Mouse (Mus musculus) myocyte (in vitro differentiated cells): ENCODE data around the gene Sptlc3.

Experiments
- CEBPB ChIP-seq: IDR thresholded peaks from 2 replicates; pipeline ENCODE4 v1.6.1; 2011; ENCODE audit warnings: mild to moderate bottlenecking, moderate library complexity; ENCODE audit not compliant: poor library complexity, insufficient read depth, severe bottlenecking
- E2F4 ChIP-seq: IDR thresholded peaks from one replicate; pipeline ENCODE4 v1.6.1; 2011; ENCODE audit warnings: mild to moderate bottlenecking, control low read depth, moderate library complexity; ENCODE audit not compliant: insufficient read depth
- MAX ChIP-seq: IDR thresholded peaks from one replicate; pipeline ENCODE4 v1.6.1; 2011; ENCODE audit warnings: low read depth, mild to moderate bottlenecking, control low read depth
- MYOD1 ChIP-seq, 3 experiments: IDR thresholded peaks; one replicate each; pipeline ENCODE4 v1.6.1; 2011; ENCODE audit warnings: control low read depth in 2 of 3, low read depth in 2 of 3, mild to moderate bottlenecking in 2 of 3, moderate library complexity in 1 of 3; ENCODE audit not compliant: insufficient read length in 2 of 3, control insufficient read depth in 1 of 3
- MYOG ChIP-seq, 3 experiments: IDR thresholded peaks; one replicate each; pipeline ENCODE4 v1.6.1; 2011; ENCODE audit warnings: control low read depth in 2 of 3, low read depth in 2 of 3, mild to moderate bottlenecking in 2 of 3; ENCODE audit not compliant: insufficient read length in 2 of 3, control insufficient read depth in 1 of 3, insufficient read depth in 1 of 3
- POLR2A ChIP-seq: IDR thresholded peaks from one replicate; pipeline ENCODE4 v1.6.1; 2011; ENCODE audit warnings: low read depth, mild to moderate bottlenecking, control low read depth, moderate library complexity; ENCODE audit not compliant: insufficient read length
- POLR2AphosphoS2 ChIP-seq: IDR thresholded peaks from one replicate; pipeline ENCODE4 v1.6.1; 2011; ENCODE audit warnings: low read depth, control low read depth; ENCODE audit not compliant: insufficient read length
- REST ChIP-seq: IDR thresholded peaks from one replicate; pipeline ENCODE4 v1.6.1; 2011; ENCODE audit warnings: mild to moderate bottlenecking, control low read depth, moderate library complexity; ENCODE audit not compliant: insufficient read depth, insufficient read length
- SRF ChIP-seq: IDR thresholded peaks from one replicate; pipeline ENCODE4 v1.6.1; 2011; ENCODE audit warnings: low read depth; ENCODE audit not compliant: control insufficient read depth, insufficient read length
- TCF12 ChIP-seq: IDR thresholded peaks from one replicate; pipeline ENCODE4 v1.6.1; 2011; ENCODE audit warnings: mild to moderate bottlenecking, control low read depth; ENCODE audit not compliant: poor library complexity, insufficient read depth, severe bottlenecking
- TCF3 ChIP-seq: IDR thresholded peaks from one replicate; pipeline ENCODE4 v1.6.1; 2011; ENCODE audit warnings: low read depth, control low read depth; ENCODE audit not compliant: insufficient read length
- USF1 ChIP-seq: IDR thresholded peaks from one replicate; pipeline ENCODE4 v1.6.1; 2011; ENCODE audit warnings: low read depth, mild to moderate bottlenecking, control low read depth, moderate library complexity

- TF ChIP-seq POLR2A (no peak), USF1 (no peak), POLR2AphosphoS2 (no peak), TCF12 (no peak), E2F4 (no peak), CEBPB (no peak), MYOG (IDR thresholded peaks at IDR 0.05; ENCODE audit: control insufficient read depth in 1 of 3, insufficient read depth in 1 of 3, insufficient read length in 2 of 3, low read depth in 2 of 3) (no peak), REST (no peak), MAX (no peak), TCF3 (no peak), MYOD1 (IDR thresholded peaks at IDR 0.05; ENCODE audit: control insufficient read depth in 1 of 3, insufficient read length in 2 of 3, low read depth in 2 of 3) (no peak), SRF (no peak)
Measured at GRCm38 (mm10) chr2:139682540-139682939, 188.8 kb downstream of the Sptlc3 start.
